Mouse (Mus musculus) E14TG2a.4 (cell line): ENCODE results near the gene 2410004B18Rik.

Source experiments
- CTCF ChIP-seq: conservative IDR thresholded peaks from 2 replicates; pipeline ENCODE4 v1.5.1; 2014; ENCODE audit warnings: low read length
- NANOG ChIP-seq: IDR thresholded peaks from 2 replicates; pipeline ENCODE4 v1.6.1; 2014; ENCODE audit warnings: borderline replicate concordance, low read length, mixed read lengths

DNA sequence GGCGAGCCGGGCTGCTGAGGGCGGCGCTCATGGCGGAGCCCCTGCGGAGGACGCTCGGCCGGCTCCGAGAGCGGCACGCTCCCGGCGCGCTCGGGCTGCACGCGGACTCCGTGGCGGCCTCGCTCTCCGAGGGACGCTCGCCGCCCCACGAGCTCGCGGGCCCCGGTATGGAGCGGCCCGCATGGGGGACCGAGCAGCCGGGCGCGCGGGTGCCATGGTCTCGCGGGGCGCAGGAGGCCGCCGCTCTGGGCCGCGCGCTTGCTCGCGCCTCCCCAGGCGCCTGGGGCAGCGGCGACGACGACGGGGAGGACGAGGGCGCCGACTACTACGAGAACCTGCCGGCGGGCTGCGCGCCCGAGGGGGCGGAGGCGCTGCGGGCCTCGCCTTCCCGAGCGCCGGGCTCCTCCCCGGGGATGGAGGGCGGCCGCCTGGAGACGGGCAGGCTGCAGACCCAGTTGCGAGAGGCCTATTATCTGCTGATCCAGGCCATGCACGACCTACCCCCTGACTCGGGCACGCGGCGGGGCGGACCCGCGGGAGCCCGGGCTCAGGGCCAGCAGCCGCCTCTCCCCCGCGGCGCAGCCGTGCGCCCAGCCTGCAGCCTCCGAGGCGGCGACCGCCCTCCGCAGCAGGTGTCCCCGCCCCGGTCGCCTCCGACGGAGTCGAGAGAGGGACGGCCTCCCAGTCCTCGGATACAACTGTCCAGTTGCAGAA, 50.3 kb downstream of the 2410004B18Rik start:
- TF ChIP-seq CTCF: no peak
- TF ChIP-seq NANOG: no peak
